7 mouse cellular contexts compared by ENCODE assay signal in the genomic region with DNA sequence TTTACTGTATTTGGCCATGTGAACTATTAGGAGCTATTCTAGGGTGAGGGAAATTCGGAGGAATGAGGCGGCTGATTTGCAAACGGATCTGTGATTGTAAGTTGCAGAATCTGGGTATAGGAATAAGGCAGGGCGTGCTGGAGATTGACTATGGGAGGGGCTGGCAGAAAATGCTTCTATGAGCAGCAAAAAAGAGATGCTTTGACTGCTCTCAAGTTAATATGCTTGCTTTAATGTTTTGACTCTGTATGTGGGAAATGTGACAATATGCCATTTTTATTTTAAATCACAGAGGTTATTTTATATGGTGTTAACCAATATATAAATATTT.
DNase-seq lines count a peak whose midpoint lies in the region; ATAC-seq and TF ChIP-seq lines count a peak whose summit lies in the region.

No protein-coding gene starts in this region.

- H3K4me2 ChIP-seq in forebrain, embryonic 14.5 days (ENCODE audit: low read length), result peak overlapping the region; percentile 44
- peak overlapping the region; percentile 50 for H3K4me2 ChIP-seq in intestine, embryonic 16.5 days (ENCODE audit: low read depth, low read length)
- peak overlapping the region; percentile 63 for H3K4me2 ChIP-seq in neural tube, embryonic 15.5 days

- WGBS in forebrain, embryonic 14.5 days, result 59% methylated on average over 4 of the region's 4 CpGs
- WGBS in intestine, embryonic 16.5 days, result 64% methylated on average over 4 of the region's 4 CpGs
- 54% methylated on average over 4 of the region's 4 CpGs for WGBS in neural tube, embryonic 15.5 days

- peak overlapping the region; percentile 50 for H3K9ac ChIP-seq in forebrain, embryonic 14.5 days (ENCODE audit: low read length)
- H3K9ac ChIP-seq in intestine, embryonic 16.5 days (ENCODE audit: low read depth, low read length), result no peak overlapping the region
- peak overlapping the region; percentile 65 for H3K9ac ChIP-seq in neural tube, embryonic 15.5 days (replicated peaks)

- peaks cover 5% of the 10 kb centered on the region; the same call in 1 of the 2 replicates for H3K4me1 ChIP-seq in forebrain, embryonic 14.5 days (ENCODE audit: control insufficient read depth, insufficient read depth, low read length)
- H3K4me1 ChIP-seq in intestine, embryonic 16.5 days (ENCODE audit: control insufficient read depth, insufficient read depth, low read length), result peaks cover 3% of the 10 kb centered on the region; the same call in 1 of the 2 replicates
- H3K4me1 ChIP-seq in neural tube, embryonic 15.5 days, result peaks cover 31% of the 10 kb centered on the region

- ATAC-seq in forebrain, embryonic 14.5 days, result peak; percentile 63
- ATAC-seq in intestine, embryonic 16.5 days, result 0 out of 2 replicates have a peak, but pooled peaks have one; percentile 7
- peak; percentile 69 for ATAC-seq in neural tube, embryonic 15.5 days (ENCODE audit: low FRiP score)

- no peak for TF ChIP-seq CTCF in left cerebral cortex, adult 2 months (IDR thresholded peaks at IDR 0.05)

- 0 out of 2 replicates have a peak, but pooled peaks cover 3% of the 10 kb centered on the region for H3K36me3 ChIP-seq in forebrain, embryonic 14.5 days (ENCODE audit: control insufficient read depth, insufficient read depth, low read length)
- H3K36me3 ChIP-seq in intestine, embryonic 16.5 days (ENCODE audit: control insufficient read depth, insufficient read depth, low read length), result no peaks in the 10 kb centered on the region
- no peaks in the 10 kb centered on the region for H3K36me3 ChIP-seq in neural tube, embryonic 15.5 days

- DNase-seq in left cerebral cortex, adult 2 months (ENCODE audit: extremely low spot score in 1 of 2, low spot score in 2 of 2), result peak in 1 of 2 experiments; percentile 22
- DNase-seq in left cerebral cortex, postnatal 14 days (ENCODE audit: low spot score in 2 of 2), result no peak
- no peak for DNase-seq in forebrain, embryonic 14.5 days (ENCODE audit: low spot score)
- no peak for DNase-seq in natural killer cell, adult 2 months (ENCODE audit: low spot score in 2 of 2)
- DNase-seq in kidney, adult 11 months, result no peak

- intact Hi-C loops in left cerebral cortex, adult 2 months (cut with DNase I), result no loop called here
- intact Hi-C loops in left cerebral cortex, postnatal 14 days (cut with DNase I), result no loop called here

- H3K4me3 ChIP-seq in left cerebral cortex, adult 2 months, result peak overlapping the region; percentile 61
- peak overlapping the region; percentile 28 for H3K4me3 ChIP-seq in forebrain, embryonic 14.5 days (ENCODE audit: low read depth, low read length)
- peak overlapping the region; percentile 39 for H3K4me3 ChIP-seq in intestine, embryonic 16.5 days (ENCODE audit: low read length)
- H3K4me3 ChIP-seq in neural tube, embryonic 15.5 days (replicated peaks), result peak overlapping the region; percentile 52

- peak overlapping the region; percentile 93 for H3K27ac ChIP-seq in left cerebral cortex, adult 2 months
- peak overlapping the region; percentile 92 for H3K27ac ChIP-seq in forebrain, embryonic 14.5 days (ENCODE audit: low read depth, low read length)
- H3K27ac ChIP-seq in intestine, embryonic 16.5 days (ENCODE audit: low read length), result no peak overlapping the region
- peak overlapping the region; percentile 94 for H3K27ac ChIP-seq in neural tube, embryonic 15.5 days (replicated peaks)

- H3K9me3 ChIP-seq in forebrain, embryonic 14.5 days (replicated peaks; ENCODE audit: control insufficient read depth, low read length), result no peaks in the 10 kb centered on the region
- no peaks in the 10 kb centered on the region for H3K9me3 ChIP-seq in intestine, embryonic 16.5 days (ENCODE audit: control insufficient read depth, low read length)
- H3K9me3 ChIP-seq in neural tube, embryonic 15.5 days (replicated peaks), result no peaks in the 10 kb centered on the region

- no peaks in the 10 kb centered on the region for H3K27me3 ChIP-seq in forebrain, embryonic 14.5 days (replicated peaks; ENCODE audit: control insufficient read depth, insufficient read depth, low read length)
- H3K27me3 ChIP-seq in intestine, embryonic 16.5 days (replicated peaks; ENCODE audit: control insufficient read depth, insufficient read depth, low read length), result no peaks in the 10 kb centered on the region
- H3K27me3 ChIP-seq in neural tube, embryonic 15.5 days (replicated peaks), result no peaks in the 10 kb centered on the region

Comparison
In these comparisons a context has a peak if more than half of its experiments do, and no peak if none do; other contexts are left out.
1. ATAC-seq: peak in every context shown above with its lines; median percentile 69 in neural tube, embryonic 15.5 days; 63 in forebrain, embryonic 14.5 days; 7 in intestine, embryonic 16.5 days.